Mouse (Mus musculus): Measurements from ENCODE around the gene Taok3.

DNA sequence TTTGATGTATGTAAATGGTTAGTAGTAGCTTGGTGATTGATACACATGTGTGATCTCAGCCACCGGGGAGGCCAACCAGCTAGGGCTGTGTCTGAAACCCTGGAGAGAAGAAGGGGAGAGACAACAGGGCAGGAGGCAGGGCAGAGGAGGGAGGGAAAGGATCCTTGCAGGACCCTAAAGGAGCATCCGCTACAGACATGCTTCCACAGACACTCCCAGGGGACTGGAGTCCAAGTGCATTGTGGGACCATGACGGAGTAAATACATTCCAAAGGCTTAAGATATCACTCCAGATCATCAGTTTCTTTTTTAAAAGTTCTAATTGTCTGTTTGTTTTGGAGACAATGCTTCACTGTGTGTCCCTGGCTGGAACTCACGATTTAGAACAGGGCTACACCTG, 94.1 kb downstream of the Taok3 start:
- TF ChIP-seq MYOG (IDR thresholded peaks at IDR 0.05; ENCODE audit: control insufficient read depth, extremely low read depth, insufficient read length), result no peak
- no peak for TF ChIP-seq MYOD1 (IDR thresholded peaks at IDR 0.05; ENCODE audit: control insufficient read depth, insufficient read length, low read depth)
- no peak for TF ChIP-seq CTCF (IDR thresholded peaks at IDR 0.05; ENCODE audit: control insufficient read depth, insufficient read depth, insufficient read length)
- TF ChIP-seq MAX (IDR thresholded peaks at IDR 0.05), result no peak
- TF ChIP-seq FOSL1 (IDR thresholded peaks at IDR 0.05; ENCODE audit: insufficient read depth, low read length, poor library complexity, severe bottlenecking), result no peak
- TF ChIP-seq CEBPB (IDR thresholded peaks at IDR 0.05; ENCODE audit: low read depth), result no peak
